8 mouse cellular contexts compared by ENCODE assay signal in genomic region chr9:40756401-40756800, GRCm38 (mm10). TPM values are rescaled to one million over a fixed set of nuclear protein-coding genes. Genes with fewer than 3 reads are reported as not detected.
DNase-seq lines count a peak whose midpoint lies in the region; ATAC-seq and TF ChIP-seq lines count a peak whose summit lies in the region.

No protein-coding gene starts in this region.

- H3K4me3 ChIP-seq in bone marrow, adult 2 months (replicated peaks; ENCODE audit: control insufficient read depth, low read depth, low read length) = no peak overlapping the region

- WGBS in bone marrow, adult 2 months = 18% methylated on average over 4 of the region's 4 CpGs

- TF ChIP-seq CTCF in bone marrow, adult 2 months (IDR thresholded peaks at IDR 0.05; ENCODE audit: control insufficient read depth, insufficient read depth, low read length) = peak; percentile 27; the same call in 1 of the 2 replicates

- peak; percentile 50 for DNase-seq in cerebellum, adult 11 months
- peak; percentile 57 to 68 for DNase-seq in heart, postnatal 36 days
- DNase-seq in layer of hippocampus, postnatal 14 days (ENCODE audit: low spot score in 2 of 2) = peak; percentile 41 to 63
- peak; percentile 80 for DNase-seq in mesoderm, embryonic 11.5 days (ENCODE audit: low read depth, low spot score)
- peak; percentile 28 to 66 for DNase-seq in spleen, postnatal 10 days (ENCODE audit: low spot score in 2 of 2)

- intact Hi-C loops in heart, postnatal 36 days (cut with DNase I) = loop anchor here (1.0 to 10.0 kb wide), 3 partner anchors 28 to 532 kb away; no protein-coding TSS in a partner anchor

- peaks cover 2% of the 10 kb centered on the region; the same call in 1 of the 2 replicates for H3K4me1 ChIP-seq in bone marrow, adult 2 months (ENCODE audit: control insufficient read depth, insufficient read depth, low read length)

- TF ChIP-seq POLR2A in bone marrow, adult 2 months (IDR thresholded peaks at IDR 0.05; ENCODE audit: borderline replicate concordance, control insufficient read depth, low read depth, low read length) = no peak

- no peak for ATAC-seq in cerebellum, adult (ENCODE audit: insufficient number of reproducible peaks, low FRiP score, low TSS enrichment)
- ATAC-seq in erythroblast, adult 5-6 weeks (replicated peaks; ENCODE audit: low FRiP score, poor library complexity, severe bottlenecking) = peak; percentile 81

- no peak overlapping the region for H3K27ac ChIP-seq in bone marrow, adult 2 months (ENCODE audit: control insufficient read depth, insufficient read depth, low read depth, low read length, poor library complexity)

RNA-seq across cellular contexts. Expression of gene Hspa8, which starts 44.4 kb away (rescaled TPM):
- 397 and 805 TPM in 2 replicates for polyA plus RNA-seq in bone marrow, adult 2 months (2011; ENCODE audit: insufficient read depth, insufficient read length, low replicate concordance, missing spikeins)
- total RNA-seq in erythroblast, adult 5-6 weeks (2015; ENCODE audit: low replicate concordance) = 767 and 958 TPM in 2 replicates
- 825 and 1,090 TPM in 2 replicates for total RNA-seq in erythroblast, adult 5-6 weeks (2017; ENCODE audit: low replicate concordance)
- 1,000 to 10,000 TPM; 1,282 to 1,390 TPM for total RNA-seq in heart, postnatal 36 days (2021)
- 1,000 to 10,000 TPM; 2,045 to 2,355 TPM for total RNA-seq in layer of hippocampus, postnatal 14 days (2021)
